Mouse (Mus musculus) brain, embryonic 18.5 days (tissue): ENCODE measurements around the gene Crybg2.

Experiments used
- DNase-seq: peaks from one replicate; pipeline ENCODE4 v3.0.0-alpha.2; 2012; ENCODE audit warnings: low read depth, low spot score

Crybg2 gene

DNA sequence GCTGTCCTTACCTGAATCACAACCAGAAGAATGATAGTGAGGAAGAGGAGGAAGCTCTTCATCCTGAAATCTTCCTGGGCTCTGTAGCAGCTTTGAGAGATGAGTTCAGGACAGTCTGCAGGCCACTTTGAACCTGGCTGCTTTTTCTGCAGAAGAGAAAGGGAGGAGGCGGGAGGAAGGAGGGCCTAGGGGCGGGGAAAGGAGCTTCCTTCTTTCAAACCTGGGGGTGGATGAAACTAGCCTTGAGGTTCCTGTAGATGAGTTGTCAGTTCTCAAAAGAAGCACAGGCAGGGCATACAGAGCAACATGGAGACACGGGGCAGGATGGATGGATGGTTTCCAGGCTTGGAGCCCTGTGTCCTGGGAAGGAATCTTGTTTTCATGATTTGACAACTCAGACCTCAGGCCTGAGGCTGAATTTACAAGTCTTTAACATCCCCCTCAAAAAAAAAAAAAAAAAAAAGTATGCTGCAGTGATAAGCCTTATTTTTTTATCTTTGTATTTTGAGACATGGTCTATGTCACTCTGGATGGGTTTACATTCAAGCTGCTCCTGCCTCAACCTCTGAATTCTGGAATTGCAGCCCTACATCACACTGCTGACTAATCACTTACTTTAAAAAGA is 34.4 kb downstream of the Crybg2 start, which contains the start of gene Cd52:
Gene Cd52 (minus strand): TSS at position 160 of the 625 bp plus-strand sequence.
- no peak for DNase-seq

DNA sequence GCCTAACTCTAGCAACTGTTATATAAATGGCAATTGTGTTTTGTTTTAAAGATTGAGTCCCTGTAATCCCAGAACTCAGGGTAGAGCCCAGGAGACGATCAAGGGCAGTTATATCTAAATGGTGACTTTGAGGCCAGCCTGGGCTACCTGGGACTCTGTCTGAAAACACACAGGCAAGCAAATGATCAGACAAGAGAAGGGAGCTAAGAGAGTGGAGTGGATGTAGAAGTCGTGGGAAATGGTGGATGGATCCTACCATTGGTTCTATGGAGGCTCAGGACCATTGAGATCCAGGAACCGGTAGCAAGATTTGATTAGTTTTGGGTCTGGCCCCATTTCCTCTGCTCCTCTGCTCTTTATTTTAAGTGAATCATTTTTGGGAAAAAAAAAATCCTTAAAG is 35.5 kb downstream of the Crybg2 start:
- DNase-seq, result no peak

DNA sequence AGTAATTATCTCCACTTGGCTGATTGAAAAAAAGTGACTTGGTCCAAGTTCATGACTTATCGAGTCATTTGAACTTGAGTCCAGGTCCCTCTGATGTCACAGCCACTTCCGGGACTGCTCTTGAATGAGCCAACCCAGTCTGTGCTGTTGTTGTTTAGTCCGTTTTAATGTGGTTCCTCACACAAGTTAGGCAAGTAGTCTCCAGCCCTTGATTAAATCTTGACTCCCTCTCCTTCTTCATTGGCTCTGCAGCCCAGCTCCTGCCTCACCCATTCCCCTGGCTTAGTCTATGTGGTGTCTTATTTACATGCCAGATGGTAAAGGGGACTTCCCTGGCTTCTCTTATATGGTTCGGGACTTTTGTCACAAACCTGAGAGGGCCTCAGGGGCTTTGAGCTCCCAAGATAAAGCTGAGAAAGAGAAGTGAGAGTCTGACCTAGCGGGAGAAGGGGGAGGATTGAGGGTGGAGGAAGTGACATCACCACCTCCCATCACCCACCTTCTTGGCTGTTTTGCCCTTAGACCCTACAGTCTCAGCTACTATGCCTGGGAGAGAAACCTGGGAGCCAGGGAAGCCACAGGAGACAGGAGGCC is 36.5 kb downstream of the Crybg2 start:
- DNase-seq, result no peak

DNA sequence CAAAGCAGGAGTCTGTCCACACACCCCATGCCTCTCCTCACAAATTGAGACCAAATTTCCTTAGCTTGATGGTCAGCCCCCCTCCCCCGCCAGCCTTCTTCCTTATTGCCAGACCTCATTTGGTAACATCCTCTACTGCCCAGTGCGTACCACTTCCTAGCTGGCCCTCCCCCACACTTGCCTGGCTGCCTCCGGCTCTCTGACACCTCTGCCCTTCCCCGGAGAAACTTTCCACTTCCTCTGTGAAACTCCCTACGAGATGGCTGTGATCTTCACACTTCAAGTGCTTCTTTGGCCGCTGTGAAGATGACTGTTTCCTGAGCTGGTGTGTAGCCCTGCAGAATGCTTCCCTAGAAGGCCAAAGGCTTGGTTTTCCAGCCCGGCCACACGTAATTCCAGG is 38.0 kb downstream of the Crybg2 start:
- DNase-seq, result no peak

DNA sequence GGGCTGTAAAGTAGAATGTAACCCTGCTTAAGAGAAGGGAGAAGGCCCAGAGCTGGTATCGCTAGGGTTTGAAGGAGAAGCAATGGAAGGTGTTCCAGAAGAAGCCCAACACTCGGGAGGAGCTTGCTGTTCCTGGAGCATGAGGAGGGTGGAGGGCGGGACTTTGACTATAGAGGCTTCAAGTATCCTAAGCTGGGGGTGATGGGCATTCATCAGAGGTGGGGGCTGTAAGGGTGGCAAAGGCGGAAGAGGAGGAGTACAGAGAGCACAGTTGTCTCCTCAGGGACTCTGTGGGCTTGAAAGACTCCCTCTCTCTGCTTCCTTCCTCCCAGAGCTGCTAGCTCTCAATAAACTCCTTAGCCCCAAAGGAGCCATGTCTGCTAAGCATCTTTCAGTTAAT is 39.6 kb downstream of the Crybg2 start:
- no peak for DNase-seq

DNA sequence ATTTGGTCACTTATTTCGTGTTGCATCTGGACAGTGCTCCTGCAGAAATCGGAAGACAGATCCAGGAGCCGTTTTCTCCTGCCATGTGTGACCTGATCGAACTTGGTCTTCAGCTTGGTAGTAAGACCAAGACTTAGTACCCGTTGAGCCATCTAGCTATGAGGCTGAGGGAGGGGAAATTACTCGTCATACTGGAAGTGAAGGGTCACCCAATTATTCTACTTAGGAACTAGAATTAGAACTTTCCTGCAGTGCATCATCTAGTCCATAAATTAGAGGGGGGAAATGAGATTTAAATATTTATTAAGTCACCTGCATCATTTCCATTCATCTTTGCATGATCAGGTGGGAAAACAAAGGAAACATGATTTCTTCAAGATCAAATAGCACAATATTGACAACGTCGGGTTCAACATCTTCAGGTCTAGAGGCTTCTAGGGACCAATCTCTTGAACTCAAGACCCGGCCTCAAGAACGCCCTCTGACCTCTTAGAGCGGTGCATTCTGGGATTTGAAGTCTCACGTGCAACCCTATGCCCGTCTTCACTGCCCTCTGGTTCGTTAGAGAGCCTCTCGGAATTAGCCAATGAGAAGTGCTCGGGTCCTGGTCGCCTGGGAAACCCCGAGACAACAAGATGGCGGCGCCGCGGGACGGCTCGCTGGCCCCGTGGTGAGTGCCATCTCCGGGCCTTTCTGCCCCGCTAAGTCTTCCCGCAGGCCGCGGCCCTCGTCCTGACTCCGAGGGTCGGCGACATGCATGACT is 41.5 kb downstream of the Crybg2 start, which contains the start of gene Ubxn11:
Gene Ubxn11 (plus strand): TSS at position 592 of the 763 bp plus-strand sequence.
- DNase-seq, result peak; percentile 85

DNA sequence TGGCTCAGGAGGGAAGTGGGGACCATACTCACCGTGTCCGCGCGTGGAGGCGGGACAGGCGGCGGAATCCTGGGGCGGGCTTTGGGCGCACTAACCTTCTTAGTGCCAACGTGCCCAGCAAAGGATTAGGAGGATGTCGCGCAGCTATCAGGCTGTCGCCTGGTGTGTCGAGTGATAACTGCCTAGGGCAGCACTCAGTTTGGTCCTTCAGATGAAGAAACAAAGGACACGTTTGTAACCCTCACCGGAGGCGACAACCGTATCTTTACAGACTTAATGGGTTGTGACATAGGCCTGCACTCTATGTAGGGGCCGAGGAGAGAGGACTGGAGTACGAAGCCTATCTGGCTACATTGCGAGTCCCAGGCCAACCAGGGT is 42.1 kb downstream of the Crybg2 start:
- DNase-seq, result no peak

DNA sequence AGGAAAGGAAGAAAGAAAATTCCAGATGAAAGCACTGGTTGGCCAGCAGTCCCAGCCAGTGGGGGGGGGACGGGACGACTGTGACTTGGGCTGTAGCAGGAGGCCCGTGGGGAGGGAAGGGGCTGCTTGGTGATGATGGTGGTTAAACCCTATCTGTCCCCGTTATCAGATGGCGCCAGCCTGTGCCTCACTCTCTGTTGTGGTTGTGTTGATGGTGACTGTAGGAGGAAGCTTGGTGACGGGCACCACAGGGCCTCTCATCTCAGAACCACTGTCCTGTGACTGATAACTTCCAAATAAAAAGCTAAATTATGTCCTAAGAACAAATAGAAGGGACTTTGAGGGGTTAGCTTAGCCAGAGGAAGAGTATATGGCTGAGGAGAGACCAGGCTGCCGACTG is 45.5 kb downstream of the Crybg2 start:
- DNase-seq, result no peak

DNA sequence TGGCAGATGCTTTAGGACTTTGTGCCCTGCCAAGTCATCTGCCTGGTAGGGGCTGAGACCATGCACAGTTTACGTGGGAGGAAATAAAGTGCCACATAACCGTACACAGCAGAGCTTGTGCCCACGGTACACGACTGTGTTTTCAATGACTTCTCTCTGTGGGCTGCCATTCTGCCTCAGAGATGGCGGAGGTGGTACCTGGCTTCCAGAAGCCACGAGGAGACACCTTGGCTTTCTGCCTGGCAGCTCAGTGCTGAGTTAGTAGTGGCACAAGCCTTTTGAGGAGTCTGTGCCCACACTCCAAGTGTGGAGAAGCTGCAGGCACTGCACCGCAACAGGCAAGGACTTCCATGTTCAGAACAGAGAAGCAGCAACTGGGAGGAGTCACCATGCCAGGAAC is 47.1 kb downstream of the Crybg2 start:
- no peak for DNase-seq

DNA sequence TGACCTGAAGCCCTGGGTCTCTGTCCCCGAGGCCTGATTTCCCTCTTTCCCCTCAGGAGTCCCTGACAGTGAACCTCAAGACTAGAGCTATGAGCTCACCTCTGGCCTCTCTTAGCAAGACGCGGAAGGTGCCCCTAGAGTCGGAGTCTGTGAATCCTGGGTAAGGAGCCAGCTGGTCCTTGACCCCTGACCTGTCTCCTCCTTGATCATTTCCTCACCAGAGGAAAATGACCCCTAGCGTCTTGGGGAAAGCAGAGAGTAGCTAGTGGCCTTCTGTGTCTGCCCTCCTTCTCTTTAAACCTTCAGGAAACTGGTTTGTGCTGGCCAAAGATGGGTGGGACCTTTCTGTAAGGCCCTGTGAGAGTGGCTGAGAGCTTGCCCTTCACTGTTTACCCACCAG is 47.6 kb downstream of the Crybg2 start:
- DNase-seq, result no peak

DNA sequence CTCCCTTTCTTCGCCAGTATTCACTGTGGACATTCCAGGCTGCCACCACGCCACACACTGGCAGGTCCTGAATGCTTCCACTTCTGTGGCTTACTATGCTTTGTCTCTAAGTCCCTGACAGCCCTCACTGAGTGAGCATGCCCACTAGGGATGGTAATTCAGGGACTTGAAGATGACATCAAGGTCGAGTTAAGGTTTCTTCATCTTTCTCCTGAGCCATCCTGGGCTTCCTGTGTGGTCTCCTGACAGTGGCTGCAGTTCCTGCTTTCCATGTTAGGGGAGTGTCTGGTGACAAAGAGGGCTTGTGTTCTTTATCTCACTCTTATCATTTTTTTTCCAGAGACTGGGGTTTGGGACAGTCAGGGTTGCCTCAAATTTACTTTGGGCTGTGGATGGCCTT is 50.0 kb downstream of the Crybg2 start:
- no peak for DNase-seq

DNA sequence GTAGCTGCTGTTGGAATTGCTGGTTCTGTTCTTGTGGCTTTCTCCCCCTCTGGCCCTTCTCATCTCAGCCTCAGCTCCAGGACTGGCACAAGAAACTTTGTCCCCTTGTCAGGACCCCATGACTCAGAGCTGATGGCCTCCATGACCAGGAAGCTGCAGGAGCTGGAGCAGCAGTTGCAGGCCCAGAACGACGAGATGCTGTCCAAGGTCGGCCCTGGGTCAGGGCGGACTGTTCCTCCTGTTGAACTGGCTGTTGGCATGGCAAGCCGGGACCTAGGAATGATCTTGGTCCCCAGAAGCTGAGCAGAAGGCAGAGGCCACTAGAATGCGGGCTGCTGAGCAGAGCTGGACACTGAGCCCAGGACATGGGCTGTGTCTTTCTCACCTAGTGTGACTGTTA is 51.8 kb downstream of the Crybg2 start:
- DNase-seq, result no peak

DNA sequence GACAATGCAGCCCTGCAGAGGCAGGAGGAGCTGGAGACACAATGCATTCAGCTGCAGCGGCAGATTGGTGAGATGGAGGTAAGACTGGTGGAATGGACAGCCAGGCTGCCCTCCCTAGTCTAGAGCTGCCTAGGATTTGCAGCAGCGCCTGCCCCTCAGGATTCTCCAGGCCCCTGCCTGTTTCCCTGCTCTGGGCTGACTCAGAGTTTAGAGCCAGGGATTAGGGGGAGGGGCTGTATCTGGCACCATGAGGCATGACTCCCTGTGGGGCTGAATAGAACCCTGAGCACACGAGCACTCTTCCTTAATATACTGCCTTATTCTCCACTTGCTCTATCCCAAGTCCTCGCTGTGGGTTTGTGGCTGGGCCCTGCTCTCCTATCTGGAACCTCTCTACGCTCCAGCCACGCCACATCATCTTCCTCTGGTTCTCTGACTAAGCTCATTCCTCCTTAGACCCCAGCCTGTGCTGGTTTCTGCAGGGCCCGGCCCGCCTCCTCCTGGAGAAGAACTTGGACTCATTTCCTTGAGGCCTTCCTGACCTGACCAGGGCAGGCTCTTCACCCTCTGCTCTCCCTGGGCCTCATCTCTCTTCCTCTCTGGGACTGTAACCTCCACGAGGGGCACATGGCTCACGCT is 52.9 kb downstream of the Crybg2 start:
- no peak for DNase-seq

DNA sequence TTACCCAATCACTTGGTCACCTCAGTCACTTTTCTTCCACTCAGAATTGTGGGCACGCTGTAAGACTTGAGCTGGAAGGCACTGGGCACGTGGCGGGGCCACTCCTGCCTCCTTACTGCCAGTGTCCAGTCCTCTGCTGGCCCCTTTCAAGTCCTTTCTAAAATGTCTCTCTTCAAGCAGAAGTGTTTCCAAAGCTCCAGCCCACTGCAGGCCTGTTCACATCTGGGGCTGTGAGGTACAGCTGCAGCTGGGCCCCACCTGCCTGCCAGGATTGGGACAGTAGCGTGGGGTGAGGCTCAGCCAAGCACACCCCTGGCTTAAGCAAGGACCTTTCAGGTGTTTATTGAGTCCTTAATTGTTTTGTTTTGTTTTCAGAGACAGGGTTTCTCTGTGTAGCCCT is 53.4 kb downstream of the Crybg2 start:
- no peak for DNase-seq

DNA sequence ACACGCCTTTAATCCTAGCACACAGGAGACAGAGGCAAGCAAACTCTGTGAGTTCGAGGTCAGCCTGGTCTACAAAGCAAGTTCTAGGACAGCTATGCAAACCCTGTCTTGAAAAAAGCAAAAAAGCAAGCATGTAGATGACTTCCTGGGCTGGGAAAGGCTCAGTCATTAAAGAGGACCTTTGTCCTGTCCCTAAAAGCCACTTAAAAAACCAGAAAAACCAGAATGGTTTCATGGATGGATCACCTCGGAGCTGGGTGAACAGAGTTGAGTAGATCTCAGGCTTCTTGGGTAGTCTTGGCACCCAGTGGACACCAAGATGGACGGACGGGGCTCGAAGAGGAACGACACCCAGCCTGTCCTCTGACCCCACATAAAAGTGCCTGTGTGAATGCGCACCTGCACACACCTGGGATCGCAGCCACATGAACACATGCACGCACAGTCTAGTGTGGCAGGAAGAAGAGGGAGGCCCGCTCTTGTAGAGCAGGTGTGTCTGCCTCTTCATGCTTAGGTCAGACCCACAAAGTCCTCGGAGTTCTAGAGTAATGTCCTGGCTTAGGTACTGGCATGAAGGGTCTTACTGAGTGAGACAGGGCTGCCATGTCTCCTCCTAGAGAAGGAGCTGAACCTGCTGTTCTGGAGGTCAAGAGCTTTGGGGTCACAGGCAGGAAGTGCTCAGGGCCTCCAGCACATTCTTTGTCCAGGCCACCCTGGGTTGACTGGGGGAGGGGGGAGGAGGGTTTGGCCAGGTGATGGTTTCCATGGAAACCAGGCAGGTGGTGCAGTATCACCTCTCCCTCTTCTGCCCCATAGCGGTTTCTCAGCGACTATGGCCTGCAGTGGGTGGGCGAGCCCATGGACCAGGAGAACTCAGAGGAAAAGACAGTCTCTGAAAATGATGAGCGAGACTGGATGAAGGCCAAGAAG is 54.9 kb downstream of the Crybg2 start:
- DNase-seq, result no peak

DNA sequence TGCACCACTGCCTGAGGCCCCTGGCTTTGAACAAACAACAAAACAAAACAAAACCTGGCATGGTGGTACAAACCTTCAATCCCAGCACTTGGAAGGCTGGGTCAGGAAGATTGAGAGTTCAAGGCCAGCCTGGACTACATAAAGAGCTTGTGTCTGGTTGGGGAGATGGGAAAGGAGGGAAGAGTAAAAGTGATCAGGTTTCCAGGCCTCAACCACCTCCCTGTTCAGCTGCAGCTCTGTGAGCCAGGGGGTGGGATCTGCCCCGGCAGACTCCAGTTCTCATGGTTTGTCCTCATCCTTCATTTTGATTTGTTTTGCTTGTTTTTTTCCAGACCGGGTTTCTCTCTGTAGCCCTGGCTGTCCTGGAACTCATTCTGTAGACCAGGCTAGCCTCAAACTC is 55.9 kb downstream of the Crybg2 start:
- no peak for DNase-seq

DNA sequence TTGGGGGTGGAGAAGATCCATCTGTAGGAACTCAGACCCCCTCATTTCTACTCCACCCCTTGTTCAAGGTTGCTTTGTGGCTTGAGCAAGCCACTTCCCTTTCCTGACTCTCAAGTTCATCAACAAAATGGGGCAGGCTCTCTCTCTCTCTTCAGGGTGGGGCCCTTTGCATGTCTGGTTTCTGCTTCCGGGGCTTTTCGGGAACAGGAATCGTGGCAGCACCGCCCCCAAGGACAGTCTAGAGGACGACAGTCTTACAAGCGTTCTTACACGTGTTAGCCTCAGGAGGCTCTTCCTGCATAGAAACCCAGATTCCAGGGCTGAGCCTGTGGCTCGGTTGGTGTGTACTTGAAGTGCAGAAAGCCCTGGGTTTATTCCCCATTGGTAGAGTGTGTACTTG is 56.4 kb downstream of the Crybg2 start:
- DNase-seq, result no peak

DNA sequence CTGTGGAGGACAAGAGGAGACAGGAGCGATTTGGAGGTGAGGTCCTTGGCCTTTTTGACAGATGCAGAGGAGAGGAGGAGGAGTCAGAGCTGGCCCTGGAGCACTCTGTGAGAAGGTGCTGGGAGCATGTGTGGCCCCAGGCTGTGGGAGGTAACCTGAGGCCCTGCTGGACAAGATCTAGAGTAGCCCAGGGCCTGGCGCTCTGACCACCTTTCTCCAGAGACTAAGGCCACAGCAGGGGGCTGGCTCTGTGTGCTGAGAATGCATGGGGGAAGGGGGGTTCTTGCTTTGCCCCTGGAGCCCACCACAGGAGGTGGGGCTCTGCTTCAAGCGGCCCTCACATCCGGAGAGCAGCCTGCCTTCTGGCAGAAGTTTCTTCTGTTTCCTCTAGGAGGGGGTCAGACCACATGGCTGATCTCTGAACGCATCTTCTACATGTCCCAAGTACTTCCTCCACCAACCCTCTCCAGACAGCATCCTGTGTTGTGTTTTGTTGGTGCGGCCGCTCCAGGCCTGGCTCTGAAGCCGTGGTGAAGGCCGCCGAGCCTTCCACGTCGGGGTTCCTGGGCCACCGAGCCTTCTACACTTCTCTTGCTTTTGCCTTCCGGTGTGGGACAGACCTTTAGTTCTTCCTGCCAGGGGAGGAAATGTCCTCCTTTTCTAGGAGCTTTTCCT is 57.6 kb downstream of the Crybg2 start:
- no peak for DNase-seq

DNA sequence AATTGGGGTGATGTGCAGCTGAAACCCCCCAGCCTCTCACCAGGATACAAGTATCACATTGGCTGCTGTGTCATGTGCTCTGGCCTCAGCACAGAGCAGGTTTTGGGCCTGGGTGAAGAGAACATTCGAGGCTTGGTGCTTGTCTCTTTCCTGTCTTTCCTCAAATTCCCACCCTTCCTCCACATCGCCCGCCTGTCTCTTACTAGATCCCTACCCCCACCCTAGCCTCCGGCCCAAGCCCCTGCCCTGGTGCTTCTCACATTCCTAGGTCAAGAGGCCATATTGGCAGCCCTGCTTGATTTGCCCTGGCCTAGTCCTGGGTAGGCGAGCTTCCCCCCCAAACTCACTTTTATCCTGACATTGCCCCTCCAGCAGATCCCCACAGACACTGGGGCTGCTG is 58.4 kb downstream of the Crybg2 start:
- no peak for DNase-seq

DNA sequence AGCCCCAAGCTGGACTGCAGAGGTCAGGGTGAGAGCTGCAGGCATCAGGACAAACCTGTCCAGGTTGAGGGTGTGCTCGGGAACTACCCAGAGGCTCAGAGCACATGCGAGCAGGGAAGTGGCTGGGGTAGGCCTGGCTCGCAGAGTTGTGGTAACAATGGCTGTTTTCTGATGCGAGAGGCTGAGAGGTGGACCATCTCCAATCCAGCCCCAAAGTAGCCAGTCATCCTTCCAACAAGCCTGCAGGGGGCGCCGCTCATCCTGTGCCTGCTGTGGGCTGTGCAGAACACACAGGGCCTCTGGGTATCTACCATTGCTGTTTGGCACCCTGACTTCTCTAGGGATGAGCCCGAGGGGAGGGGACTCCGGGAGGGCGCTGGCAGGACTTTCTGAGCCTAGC is 59.0 kb downstream of the Crybg2 start:
- no peak for DNase-seq
